In the genomic region with DNA sequence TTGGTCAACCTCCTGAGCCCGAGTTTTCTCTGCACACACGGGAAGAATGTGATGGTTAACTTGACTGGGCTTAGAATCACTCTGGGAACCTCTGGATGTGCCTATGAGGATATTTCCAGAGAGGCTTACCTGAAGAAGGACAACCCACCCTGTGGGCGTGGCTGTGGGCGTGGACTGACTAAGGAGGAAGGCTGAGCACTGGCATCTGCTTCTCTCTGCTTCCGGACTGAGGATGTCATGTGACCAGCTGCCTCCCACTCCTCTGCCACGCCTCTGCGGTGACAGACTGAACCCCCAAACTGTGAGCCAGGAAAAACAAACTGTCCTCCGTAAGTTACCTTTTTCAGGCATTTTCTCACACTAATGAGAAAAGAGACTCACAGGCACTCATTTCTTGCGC, we compare ENCODE assay signal across 8 mouse cellular contexts. TPM values are rescaled to one million over a fixed set of nuclear protein-coding genes. Genes with fewer than 3 reads are reported as not detected.
A peak's percentile ranks its signal among the peaks of the same experiment; 100 is the strongest.
DNase-seq lines count a peak whose midpoint lies in the region; ATAC-seq and TF ChIP-seq lines count a peak whose summit lies in the region.

No protein-coding gene starts in this region.

- DNase-seq in retina, postnatal 7 days (ENCODE audit: low read depth, low spot score) = peak; percentile 34
- DNase-seq in right cerebral cortex, postnatal 14 days = no peak

- H3K4me3 ChIP-seq in megakaryocyte, embryonic 14.5 days (replicated peaks) = peak overlapping the region; percentile 29
- H3K4me3 ChIP-seq in embryonic facial prominence, embryonic 12.5 days = peak overlapping the region; percentile 13
- H3K4me3 ChIP-seq in intestine, postnatal 0 days (ENCODE audit: low read depth, low read length) = peak overlapping the region; percentile 30
- peak overlapping the region; percentile 37 for H3K4me3 ChIP-seq in liver, embryonic 16.5 days (ENCODE audit: low read depth, low read length)

- H3K4me2 ChIP-seq in embryonic facial prominence, embryonic 12.5 days (replicated peaks) = peak overlapping the region; percentile 26
- H3K4me2 ChIP-seq in intestine, postnatal 0 days (replicated peaks; ENCODE audit: low read depth) = peak overlapping the region; percentile 60
- peak overlapping the region; percentile 51 for H3K4me2 ChIP-seq in liver, embryonic 16.5 days (ENCODE audit: low read depth, low read length)

- H3K9me3 ChIP-seq in megakaryocyte, embryonic 14.5 days = peaks cover 17% of the 10 kb centered on the region
- H3K9me3 ChIP-seq in embryonic facial prominence, embryonic 12.5 days = no peaks in the 10 kb centered on the region
- no peaks in the 10 kb centered on the region for H3K9me3 ChIP-seq in intestine, postnatal 0 days (ENCODE audit: control insufficient read depth)
- H3K9me3 ChIP-seq in liver, embryonic 16.5 days (replicated peaks; ENCODE audit: control insufficient read depth, low read length) = no peaks in the 10 kb centered on the region

- no peak for TF ChIP-seq CTCF in intestine, postnatal 0 days (IDR thresholded peaks at IDR 0.05; ENCODE audit: low read depth)

- H3K27ac ChIP-seq in embryonic facial prominence, embryonic 12.5 days = no peak overlapping the region
- H3K27ac ChIP-seq in intestine, postnatal 0 days (ENCODE audit: low read depth, low read length) = peak overlapping the region; percentile 89
- H3K27ac ChIP-seq in liver, embryonic 16.5 days (ENCODE audit: low read length) = no peak overlapping the region

- no peak for ATAC-seq in megakaryocyte, adult 5-6 weeks (ENCODE audit: poor library complexity, severe bottlenecking)
- ATAC-seq in embryonic facial prominence, embryonic 12.5 days (ENCODE audit: insufficient number of reproducible peaks, insufficient read depth, low FRiP score, low TSS enrichment) = no peak
- ATAC-seq in intestine, postnatal 0 days = peak; percentile 20; the same call in 1 of the 2 replicates
- peak; percentile 41; the same call in 1 of the 2 replicates for ATAC-seq in liver, embryonic 16.5 days (ENCODE audit: low read depth)
- no peak for ATAC-seq in granulocyte monocyte progenitor cell, adult 5-6 weeks (replicated peaks; ENCODE audit: poor library complexity, severe bottlenecking)

- peaks cover 24% of the 10 kb centered on the region for H3K36me3 ChIP-seq in megakaryocyte, embryonic 14.5 days (replicated peaks; ENCODE audit: low read length)
- H3K36me3 ChIP-seq in embryonic facial prominence, embryonic 12.5 days = no peaks in the 10 kb centered on the region
- no peaks in the 10 kb centered on the region for H3K36me3 ChIP-seq in intestine, postnatal 0 days (ENCODE audit: control insufficient read depth, insufficient read depth)
- no peaks in the 10 kb centered on the region for H3K36me3 ChIP-seq in liver, embryonic 16.5 days (ENCODE audit: control insufficient read depth, insufficient read depth)

- WGBS in embryonic facial prominence, embryonic 12.5 days = 15% methylated on average over 9 of the region's 9 CpGs
- WGBS in intestine, postnatal 0 days = 21% methylated on average over 9 of the region's 9 CpGs
- 30% methylated on average over 9 of the region's 9 CpGs for WGBS in liver, embryonic 16.5 days (ENCODE audit: insufficient replicate concordance)

- peaks cover 64% of the 10 kb centered on the region for H3K4me1 ChIP-seq in megakaryocyte, embryonic 14.5 days
- no peaks in the 10 kb centered on the region for H3K4me1 ChIP-seq in embryonic facial prominence, embryonic 12.5 days
- H3K4me1 ChIP-seq in intestine, postnatal 0 days (replicated peaks; ENCODE audit: control insufficient read depth, insufficient read depth, low read length) = 0 out of 2 replicates have a peak, but pooled peaks cover 2% of the 10 kb centered on the region
- H3K4me1 ChIP-seq in liver, embryonic 16.5 days (ENCODE audit: control insufficient read depth, low read depth, low read length) = peaks cover 21% of the 10 kb centered on the region

- H3K9ac ChIP-seq in embryonic facial prominence, embryonic 12.5 days = no peak overlapping the region
- peak overlapping the region; percentile 53 for H3K9ac ChIP-seq in intestine, postnatal 0 days (ENCODE audit: low read depth, low read length)
- H3K9ac ChIP-seq in liver, embryonic 16.5 days (ENCODE audit: low read depth, low read length) = 0 out of 2 replicates have a peak overlapping the region, but pooled peaks have one; percentile 23

- peaks cover 14% of the 10 kb centered on the region for H3K27me3 ChIP-seq in megakaryocyte, embryonic 14.5 days (replicated peaks)
- no peaks in the 10 kb centered on the region for H3K27me3 ChIP-seq in embryonic facial prominence, embryonic 12.5 days
- no peaks in the 10 kb centered on the region for H3K27me3 ChIP-seq in intestine, postnatal 0 days (replicated peaks; ENCODE audit: control insufficient read depth, insufficient read depth, low read length)
- no peaks in the 10 kb centered on the region; the same call in 1 of the 2 replicates for H3K27me3 ChIP-seq in liver, embryonic 16.5 days (ENCODE audit: control insufficient read depth, insufficient read depth, low read depth, low read length)

RNA-seq across cellular contexts. Expression of a gene that starts 33.3 kb away (rescaled TPM):
- polyA plus RNA-seq in megakaryocyte, embryonic 14.5 days (2012; ENCODE audit: insufficient read depth, low replicate concordance) = 0.64 TPM in 1 of 2 replicates, not detected in the other
- 13.5 and 16.8 TPM in 2 replicates for total RNA-seq in megakaryocyte, adult 5-6 weeks (2015)
- 12.1 and 19.1 TPM in 2 replicates for total RNA-seq in megakaryocyte, adult 5-6 weeks (2017)
- 1.7 and 2.1 TPM in 2 replicates for polyA plus RNA-seq in embryonic facial prominence, embryonic 12.5 days (2016; fragmentation: Nextera tagmentation; extraction: Ambion mirVana)
- 1.3 and 1.6 TPM in 2 replicates for polyA plus RNA-seq in intestine, postnatal 0 days (2015; fragmentation: Nextera tagmentation; extraction: Ambion mirVana)
- 2.3 and 2.9 TPM in 2 replicates for polyA plus RNA-seq in liver, embryonic 16.5 days (2015; fragmentation: Nextera tagmentation; extraction: Ambion mirVana)
- total RNA-seq in granulocyte monocyte progenitor cell, adult 5-6 weeks (2014; fragmentation: Nextera tagmentation) = not detected in 2 replicates
- total RNA-seq in granulocyte monocyte progenitor cell, adult 5-6 weeks (2017) = 0.98 TPM in 1 of 2 replicates, not detected in the other

Comparison
In these comparisons a context has a peak if more than half of its experiments do, and no peak if none do; other contexts are left out.
1. ATAC-seq: peak in intestine, postnatal 0 days (single experiment) and liver, embryonic 16.5 days (single experiment); none in megakaryocyte, adult 5-6 weeks (single experiment), embryonic facial prominence, embryonic 12.5 days (single experiment) and granulocyte monocyte progenitor cell, adult 5-6 weeks (single experiment).
2. Peak in every context shown above with its lines, with median percentiles within 50 percentile points of each other: H3K4me3 ChIP-seq and H3K4me2 ChIP-seq.